Comparison of ENCODE assay signal across 8 mouse cellular contexts in the genomic region with DNA sequence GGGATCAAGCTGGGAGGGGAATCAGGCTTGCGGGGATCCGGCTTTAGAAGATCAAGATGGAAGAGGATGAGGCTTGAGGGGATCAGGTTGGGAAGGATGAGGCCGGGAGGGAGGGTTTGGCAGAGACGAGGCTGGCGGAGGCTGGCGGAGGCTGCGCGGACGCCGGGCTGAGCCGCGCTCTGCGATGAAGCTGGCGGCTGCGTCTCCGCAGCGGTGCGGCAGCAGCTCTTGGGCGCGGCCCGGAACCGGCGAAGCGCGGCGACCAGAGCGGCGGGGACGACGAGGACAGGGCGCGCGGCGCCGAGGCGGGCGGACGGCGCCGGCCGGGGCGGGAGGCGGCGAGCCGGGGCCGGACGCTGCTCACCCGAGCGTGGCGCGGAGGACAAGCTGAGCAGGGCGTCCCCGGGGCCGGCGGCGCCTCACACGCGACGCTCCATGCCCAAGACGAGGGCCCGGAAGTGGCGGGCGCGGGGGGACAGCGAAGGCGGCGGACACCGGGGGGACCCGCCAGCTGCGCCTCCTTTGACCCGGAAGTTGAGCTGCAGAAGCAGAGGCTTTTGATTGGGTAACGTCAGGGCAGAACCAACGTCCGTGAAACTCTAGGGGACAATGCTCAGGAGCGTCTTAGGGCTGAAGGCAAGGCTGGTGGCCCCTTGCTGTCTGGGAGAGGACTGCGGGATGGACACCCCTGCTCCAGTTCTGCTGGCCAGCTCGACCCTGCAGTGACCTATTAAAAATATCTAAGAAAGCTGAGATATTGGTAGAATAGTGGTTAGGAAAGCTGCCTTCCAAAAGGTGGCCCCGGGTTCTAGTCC. TPM values are rescaled to one million over a fixed set of nuclear protein-coding genes. Genes with fewer than 3 reads are reported as not detected.
DNase-seq lines count a peak whose midpoint lies in the region; ATAC-seq and TF ChIP-seq lines count a peak whose summit lies in the region.

TSS of gene Dpp9 (minus strand) at position 529 of the 815 bp plus-strand sequence.

- peaks cover 0 to 3% of the 10 kb centered on the region in 2 experiments; a peak in 1 of 4 replicates for H3K36me3 ChIP-seq in MEL (ENCODE audit: control insufficient read depth in 1 of 2, insufficient read depth in 2 of 2, low read length in 2 of 2)
- no peaks in the 10 kb centered on the region for H3K36me3 ChIP-seq in forebrain, postnatal 0 days (ENCODE audit: insufficient read depth)
- H3K36me3 ChIP-seq in lung, embryonic 15.5 days, result no peaks in the 10 kb centered on the region

- WGBS in cerebellum, adult 2 months, result under 1% methylated on average over 73 of the region's 78 CpGs
- 1% methylated on average over 71 of the region's 78 CpGs for WGBS in forebrain, postnatal 0 days
- under 1% methylated on average over 78 of the region's 78 CpGs for WGBS in lung, embryonic 15.5 days

- H3K9me3 ChIP-seq in MEL (replicated peaks; ENCODE audit: insufficient read depth, low read length), result no peaks in the 10 kb centered on the region
- H3K9me3 ChIP-seq in forebrain, postnatal 0 days (ENCODE audit: low read length), result no peaks in the 10 kb centered on the region
- no peaks in the 10 kb centered on the region for H3K9me3 ChIP-seq in lung, embryonic 15.5 days

- TF ChIP-seq EP300 in MEL (IDR thresholded peaks at IDR 0.05; ENCODE audit: low read depth in 1 of 2, low read length in 2 of 2), result 0 out of 4 replicates have a peak, but pooled peaks of 1 of the 2 experiments have one; percentile 11

- DNase-seq in MEL (ENCODE audit: low read depth, low spot score), result peak; percentile 98
- peak; percentile 92 to 96 for DNase-seq in cerebellum, adult 2 months
- peak; percentile 94 for DNase-seq in forebrain, postnatal 0 days
- DNase-seq in heart, postnatal 4 days, result peak; percentile 90
- DNase-seq in layer of hippocampus, adult 8-10 months (ENCODE audit: low spot score in 2 of 2), result peak; percentile 90 to 94
- peak; percentile 92 for DNase-seq in ovary, adult 18-20 months (ENCODE audit: low spot score)
- peak; percentile 91 for DNase-seq in thymus, postnatal 0 days (ENCODE audit: low spot score)

- peak within 1 kb of the TSS; percentile 91 for H3K4me2 ChIP-seq in forebrain, postnatal 0 days (ENCODE audit: low read depth)
- peak within 1 kb of the TSS; percentile 77 for H3K4me2 ChIP-seq in lung, embryonic 15.5 days

- 0 out of 6 replicates have a peak, but pooled peaks of 1 of the 3 experiments have one; percentile 5 for TF ChIP-seq CTCF in MEL (IDR thresholded peaks at IDR 0.05 in 2 of 3, conservative IDR thresholded peaks at IDR 0.05 in 1 of 3; ENCODE audit: control insufficient read depth in 1 of 3, insufficient read depth in 1 of 3, low read depth in 2 of 3, low read length in 3 of 3, poor library complexity in 1 of 3, severe bottlenecking in 1 of 3)
- TF ChIP-seq CTCF in cerebellum, adult 2 months (IDR thresholded peaks at IDR 0.05; ENCODE audit: borderline replicate concordance, insufficient read depth, low read depth, low read length), result no peak; the same call in 1 of the 2 replicates
- peak; percentile 49 for TF ChIP-seq CTCF in forebrain, postnatal 0 days (IDR thresholded peaks at IDR 0.05; ENCODE audit: low read depth)

- no peak for TF ChIP-seq RAD21 in MEL (IDR thresholded peaks at IDR 0.05; ENCODE audit: low read depth, low read length)

- peaks cover 13% of the 10 kb centered on the region for H3K79me2 ChIP-seq in MEL (ENCODE audit: control insufficient read depth, insufficient read depth, low read length, poor library complexity)

- peak within 1 kb of the TSS; percentile 92 to 98 for H3K4me3 ChIP-seq in MEL (ENCODE audit: control insufficient read depth in 1 of 2, insufficient read depth in 1 of 2, low read depth in 2 of 2, low read length in 2 of 2)
- peak within 1 kb of the TSS; percentile 61 for H3K4me3 ChIP-seq in cerebellum, adult 2 months (replicated peaks; ENCODE audit: insufficient read depth, low read depth, low read length)
- peak within 1 kb of the TSS; percentile 72 for H3K4me3 ChIP-seq in forebrain, postnatal 0 days (ENCODE audit: low read depth, low read length)
- H3K4me3 ChIP-seq in lung, embryonic 15.5 days, result peak within 1 kb of the TSS; percentile 87

- peak; percentile 16 to 77; a peak in 3 of 4 replicates for TF ChIP-seq POLR2A in MEL (IDR thresholded peaks at IDR 0.05; ENCODE audit: control insufficient read depth in 1 of 2, insufficient read depth in 1 of 2, low read depth in 1 of 2, low read length in 2 of 2, poor library complexity in 1 of 2)
- peak; percentile 86; the same call in 1 of the 2 replicates for TF ChIP-seq POLR2A in cerebellum, adult 2 months (IDR thresholded peaks at IDR 0.05; ENCODE audit: borderline replicate concordance, insufficient read depth, low read length)

- ATAC-seq in forebrain, postnatal 0 days, result peak; percentile 99
- ATAC-seq in lung, embryonic 15.5 days (ENCODE audit: borderline replicate concordance, extremely low read depth, low FRiP score, low TSS enrichment), result peak; percentile 99

- H3K9ac ChIP-seq in MEL (ENCODE audit: control insufficient read depth, low read depth, low read length, poor library complexity, severe bottlenecking), result peak within 1 kb of the TSS; percentile 91
- H3K9ac ChIP-seq in forebrain, postnatal 0 days, result peak within 1 kb of the TSS; percentile 79
- H3K9ac ChIP-seq in lung, embryonic 15.5 days, result peak within 1 kb of the TSS; percentile 86

- peak within 1 kb of the TSS; percentile 38 for H3K27ac ChIP-seq in MEL (ENCODE audit: control insufficient read depth, low read depth, low read length)
- H3K27ac ChIP-seq in cerebellum, adult 2 months (ENCODE audit: insufficient read depth, low read length), result peak within 1 kb of the TSS; percentile 74
- H3K27ac ChIP-seq in forebrain, postnatal 0 days (ENCODE audit: low read depth, low read length), result peak within 1 kb of the TSS; percentile 91
- H3K27ac ChIP-seq in lung, embryonic 15.5 days, result peak within 1 kb of the TSS; percentile 90

- no peaks in the 10 kb centered on the region; a peak in 1 of 4 replicates for H3K27me3 ChIP-seq in MEL (ENCODE audit: control insufficient read depth in 1 of 2, insufficient read depth in 2 of 2, low read length in 2 of 2)
- no peaks in the 10 kb centered on the region for H3K27me3 ChIP-seq in cerebellum, adult 2 months (ENCODE audit: control insufficient read depth, insufficient read depth, low read length)
- H3K27me3 ChIP-seq in forebrain, postnatal 0 days (ENCODE audit: insufficient read depth, low read length), result no peaks in the 10 kb centered on the region
- H3K27me3 ChIP-seq in lung, embryonic 15.5 days, result no peaks in the 10 kb centered on the region

- peaks cover 0 to 17% of the 10 kb centered on the region in 2 experiments; a peak in 3 of 4 replicates for H3K4me1 ChIP-seq in MEL (ENCODE audit: control insufficient read depth in 1 of 2, insufficient read depth in 2 of 2, low read length in 2 of 2)
- H3K4me1 ChIP-seq in cerebellum, adult 2 months (ENCODE audit: control insufficient read depth, insufficient read depth, low read length), result peaks cover 14% of the 10 kb centered on the region
- peaks cover 15% of the 10 kb centered on the region for H3K4me1 ChIP-seq in forebrain, postnatal 0 days (ENCODE audit: insufficient read depth)
- peaks cover 23% of the 10 kb centered on the region for H3K4me1 ChIP-seq in lung, embryonic 15.5 days

TF ChIP-seq in MEL, 35 proteins besides CTCF, POLR2A, EP300 and RAD21 (continues in another document):
- TF ChIP-seq GABPA (IDR thresholded peaks at IDR 0.05; ENCODE audit: low read depth, low read length) (no peak), MYC (IDR thresholded peaks at IDR 0.05; ENCODE audit: low read depth, low read length) (no peak), TBP (IDR thresholded peaks at IDR 0.05; ENCODE audit: low read depth, low read length) (peak; percentile 94), BHLHE40 (IDR thresholded peaks at IDR 0.05; ENCODE audit: borderline replicate concordance, low read depth, low read length) (no peak), NRF1 (IDR thresholded peaks at IDR 0.05; ENCODE audit: insufficient read depth, low read depth, low read length, poor library complexity, severe bottlenecking) (no peak), RCOR1 (IDR thresholded peaks at IDR 0.05; ENCODE audit: low read depth, low read length) (no peak), ELF1 (IDR thresholded peaks at IDR 0.05; ENCODE audit: low read depth, low read length) (peak; percentile 80), GATA1 (IDR thresholded peaks at IDR 0.05; ENCODE audit: low read depth, low read length) (peak; percentile 36; the same call in 1 of the 2 replicates), TCF12 (IDR thresholded peaks at IDR 0.05; ENCODE audit: low read depth, low read length) (peak; percentile 54), HCFC1 (IDR thresholded peaks at IDR 0.05; ENCODE audit: low read depth, low read length) (peak; percentile 93), ZC3H11A (IDR thresholded peaks at IDR 0.05; ENCODE audit: low read depth, low read length) (no peak), POLR2AphosphoS5 (IDR thresholded peaks at IDR 0.05; ENCODE audit: borderline replicate concordance, low read depth, low read length) (no peak), NELFE (IDR thresholded peaks at IDR 0.05; ENCODE audit: low read depth, low read length) (peak; percentile 54), CHD2 (IDR thresholded peaks at IDR 0.05; ENCODE audit: low read length) (peak; percentile 72), KAT2A (conservative IDR thresholded peaks at IDR 0.05; ENCODE audit: low read depth, low read length) (peak; percentile 83), CHD1 (IDR thresholded peaks at IDR 0.05; ENCODE audit: low read depth, low read length) (peak; percentile 99), SIN3A (IDR thresholded peaks at IDR 0.05; ENCODE audit: low read length) (peak; percentile 96), ZNF384 (IDR thresholded peaks at IDR 0.05; ENCODE audit: low read depth, low read length) (no peak), E2F4 (IDR thresholded peaks at IDR 0.05; ENCODE audit: borderline replicate concordance, low read depth, low read length) (no peak), ZMIZ1 (IDR thresholded peaks at IDR 0.05; ENCODE audit: low read depth, low read length) (no peak), USF2 (IDR thresholded peaks at IDR 0.05; ENCODE audit: borderline replicate concordance in 1 of 2, insufficient read depth in 1 of 2, low read depth in 1 of 2, low read length in 2 of 2) (no peak)

RNA-seq across cellular contexts. Expression of gene Dpp9, which starts in this region (rescaled TPM):
- total RNA-seq in MEL (2012; rRNA removed), result 34.3 and 36.3 TPM in 2 replicates
- 10 to 100 TPM in 1 of 2 experiments, not detected in 1; 67.2 TPM for polyA plus RNA-seq in MEL (2012; ENCODE audit: insufficient read depth in 1 of 2, insufficient read length in 2 of 2, low read depth in 1 of 2, low replicate concordance in 2 of 2, missing spikeins in 1 of 2)
- 54.7 and 56.3 TPM in 2 replicates for polyA plus RNA-seq in cerebellum, adult 2 months (2012; rRNA removed)
- total RNA-seq in forebrain, postnatal 0 days (2014; rRNA removed), result 16.2 and 21.9 TPM in 2 replicates
- polyA plus RNA-seq in forebrain, postnatal 0 days (2015; fragmentation: Nextera tagmentation; extraction: Ambion mirVana), result 16.1 and 19.5 TPM in 2 replicates
- total RNA-seq in heart, postnatal 4 days (2021), result 10 to 100 TPM; 29.1 to 31.2 TPM
- total RNA-seq in layer of hippocampus, adult 8-10 months (2022), result 10 to 100 TPM; 54.5 to 65.5 (median 60.5) TPM
- polyA plus RNA-seq in lung, embryonic 15.5 days (2015; fragmentation: Nextera tagmentation; extraction: Ambion mirVana), result 37.1 and 37.6 TPM in 2 replicates
- polyA plus RNA-seq in thymus, postnatal 0 days (2015; fragmentation: Nextera tagmentation; extraction: Ambion mirVana), result 30.5 and 32.7 TPM in 2 replicates

Comparison
In these comparisons a context has a peak if more than half of its experiments do, and no peak if none do; other contexts are left out.
1. Peak in every context shown above with its lines: DNase-seq, ATAC-seq, H3K4me3 ChIP-seq and H3K27ac ChIP-seq.
2. H3K27ac ChIP-seq: peak in every context shown above with its lines; median percentile 91 in forebrain, postnatal 0 days; 90 in lung, embryonic 15.5 days; 74 in cerebellum, adult 2 months; 38 in MEL.